Mouse (Mus musculus): Measurements from ENCODE around the gene Gm21671. TPM values are rescaled to one million over a fixed set of nuclear protein-coding genes. Genes with fewer than 3 reads are reported as not detected.

The Gm21671 gene
- total RNA-seq (2023), result not detected

DNA sequence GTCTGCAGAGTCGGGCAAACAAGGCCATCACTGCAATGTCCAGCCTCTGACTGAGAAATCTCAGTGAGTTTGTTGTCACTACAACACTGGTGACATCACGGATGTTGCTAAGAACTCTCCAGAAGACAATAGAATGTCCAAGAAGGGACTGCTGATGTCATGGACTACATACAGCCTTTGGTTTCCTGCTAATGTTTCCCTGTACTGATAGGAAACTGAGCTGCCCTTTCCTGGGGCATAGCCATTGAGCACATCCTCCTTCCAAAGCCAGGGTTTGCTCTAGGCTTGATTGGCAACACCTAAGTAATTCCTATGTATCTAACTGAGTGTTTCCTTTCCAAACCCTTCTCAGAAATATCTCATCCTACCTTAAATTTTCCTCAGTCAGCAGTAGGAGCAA is at the start of gene Gm21671:
Gm21671 (minus strand) TSS at position 101 of the 400 bp plus-strand sequence.

DNA sequence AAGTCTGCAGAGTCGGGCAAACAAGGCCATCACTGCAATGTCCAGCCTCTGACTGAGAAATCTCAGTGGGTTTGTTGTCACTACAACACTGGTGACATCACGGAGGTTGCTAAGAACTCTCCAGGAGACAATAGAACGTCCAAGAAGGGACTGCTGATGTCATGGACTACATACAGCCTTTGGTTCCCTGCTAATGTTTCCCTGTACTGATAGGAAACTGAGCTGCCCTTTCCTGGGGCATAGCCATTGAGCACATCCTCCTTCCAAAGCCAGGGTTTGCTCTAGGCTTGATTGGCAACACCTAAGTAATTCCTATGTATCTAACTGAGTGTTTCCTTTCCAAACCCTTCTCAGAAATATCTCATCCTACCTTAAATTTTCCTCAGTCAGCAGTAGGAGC is 34.3 kb upstream of the Gm21671 start, which contains the start of gene Gm21698:
Gm21698 (minus strand) TSS at position 101 of the 400 bp plus-strand sequence.

DNA sequence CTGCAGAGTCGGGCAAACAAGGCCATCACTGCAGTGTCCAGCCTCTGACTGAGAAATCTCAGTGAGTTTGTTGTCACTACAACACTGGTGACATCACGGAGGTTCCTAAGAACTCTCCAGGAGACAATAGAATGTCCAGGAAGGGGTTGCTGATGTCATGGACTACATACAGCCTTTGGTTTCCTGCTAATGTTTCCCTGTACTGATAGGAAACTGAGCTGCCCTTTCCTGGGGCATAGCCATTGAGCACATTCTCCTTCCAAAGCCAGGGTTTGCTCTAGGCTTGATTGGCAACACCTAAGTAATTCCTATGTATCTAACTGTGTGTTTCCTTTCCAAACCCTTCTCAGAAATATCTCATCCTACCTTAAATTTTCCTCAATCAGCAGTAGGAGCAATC is 18.3 kb upstream of the Gm21671 start, which contains the start of gene Gm21680:
Gm21680 (minus strand) TSS at position 101 of the 400 bp plus-strand sequence.

DNA sequence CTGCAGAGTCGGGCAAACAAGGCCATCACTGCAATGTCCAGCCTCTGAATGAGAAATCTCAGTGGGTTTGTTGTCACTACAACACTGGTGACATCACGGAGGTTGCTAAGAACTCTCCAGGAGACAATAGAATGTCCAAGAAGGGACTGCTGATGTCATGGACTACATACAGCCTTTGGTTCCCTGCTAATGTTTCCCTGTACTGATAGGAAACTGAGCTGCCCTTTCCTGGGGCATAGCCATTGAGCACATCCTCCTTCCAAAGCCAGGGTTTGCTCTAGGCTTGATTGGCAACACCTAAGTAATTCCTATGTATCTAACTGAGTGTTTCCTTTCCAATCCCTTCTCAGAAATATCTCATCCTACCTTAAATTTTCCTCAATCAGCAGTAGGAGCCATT is 11.9 kb downstream of the Gm21671 start, which contains the start of gene Gm21663:
Gm21663 (minus strand) TSS at position 101 of the 400 bp plus-strand sequence.

Other genes with a start within 250 kb of the Gm21671 start
- gene Xrcc2, start 248.6 kb downstream of the Gm21671 start, total RNA-seq (2023), result 1 to 10 TPM; 8.1 to 9.3 TPM
- 1 to 10 TPM in 1 of 2 experiments, under 1 TPM in 1; 0.73 to 2.7 TPM for gene Actr3b, start 194.4 kb downstream of the Gm21671 start, total RNA-seq (2023)
- gene Gm21663, start 12.0 kb downstream of the Gm21671 start, total RNA-seq (2023), result not detected
- not detected for gene Gm21680, start 18.2 kb upstream of the Gm21671 start, total RNA-seq (2023)
- gene Gm21698, start 34.2 kb upstream of the Gm21671 start, total RNA-seq (2023), result not detected
- gene Gm1979, start 50.4 kb upstream of the Gm21671 start, total RNA-seq (2023), result not detected
- gene Gm5862, start 68.5 kb upstream of the Gm21671 start, total RNA-seq (2023), result not detected
- gene Speer4a, start 85.1 kb upstream of the Gm21671 start, total RNA-seq (2023), result not detected
- gene Gm7347, start 104.2 kb upstream of the Gm21671 start, total RNA-seq (2023), result not detected
- gene Gm10471, start 134.9 kb upstream of the Gm21671 start, total RNA-seq (2023), result not detected
- gene 5031410I06Rik, start 150.9 kb upstream of the Gm21671 start, total RNA-seq (2023), result not detected
- gene Gm10220, start 167.0 kb upstream of the Gm21671 start, total RNA-seq (2023), result not detected